Mouse (Mus musculus) limb, embryonic 14.5 days (tissue): ENCODE results near the gene Chpf. TPM values are rescaled to one million over a fixed set of nuclear protein-coding genes. Genes with fewer than 3 reads are reported as not detected.
A peak's percentile ranks its signal among the peaks of the same experiment; 100 is the strongest.

Experiments
- ATAC-seq: fragments of 200-750 bp; cut with Nextera tagmentation; 2 replicates; pipeline ENCODE4 v1.8.0; 2017; ENCODE audit warnings: low read depth, moderate number of reproducible peaks, moderate TSS enrichment; ENCODE audit not compliant: low FRiP score
- DNase-seq: peaks from one replicate; pipeline ENCODE4 v3.0.0-alpha.2; 2015; ENCODE audit warnings: low spot score
- H3K27ac ChIP-seq: fragments of 300-500 bp; sonication (generic); replicated peaks from 2 replicates; pipeline ENCODE4 v1.5.1; 2014; ENCODE audit warnings: low read depth, mild to moderate bottlenecking, low read length, moderate library complexity, mixed read lengths
- H3K27me3 ChIP-seq: fragments of 300-500 bp; sonication (generic); 2 replicates; pipeline ENCODE4 v1.6.1; 2014; ENCODE audit warnings: low read length, mixed read lengths; ENCODE audit not compliant: control insufficient read depth, insufficient read depth
- H3K36me3 ChIP-seq: fragments of 300-500 bp; sonication (generic); 2 replicates; pipeline ENCODE4 v1.6.1; 2014; ENCODE audit warnings: mild to moderate bottlenecking, low read length, moderate library complexity, mixed read lengths; ENCODE audit not compliant: control insufficient read depth, insufficient read depth
- H3K4me1 ChIP-seq: fragments of 300-500 bp; sonication (generic); 2 replicates; pipeline ENCODE4 v1.6.1; 2014; ENCODE audit warnings: antibody characterized with exemption, low read length, mixed read lengths; ENCODE audit not compliant: control insufficient read depth, insufficient read depth
- H3K4me2 ChIP-seq: fragments of 300-500 bp; sonication (generic); replicated peaks from 2 replicates; pipeline ENCODE4 v1.6.1; 2014; ENCODE audit warnings: low read depth, mild to moderate bottlenecking, low read length, moderate library complexity; ENCODE audit not compliant: severe bottlenecking
- H3K4me3 ChIP-seq: fragments of 300-500 bp; sonication (generic); replicated peaks from 2 replicates; pipeline ENCODE4 v1.5.1; 2014; ENCODE audit warnings: low read length
- H3K9ac ChIP-seq: fragments of 300-500 bp; sonication (generic); 2 replicates; pipeline ENCODE4 v1.6.1; 2014; ENCODE audit warnings: mild to moderate bottlenecking, low read depth, low read length, moderate library complexity; ENCODE audit not compliant: severe bottlenecking
- H3K9me3 ChIP-seq: fragments of 300-500 bp; sonication (generic); 2 replicates; pipeline ENCODE4 v1.6.1; 2016; ENCODE audit warnings: low read length; ENCODE audit not compliant: control insufficient read depth
- POLR2A ChIP-seq: fragments of 200-500 bp; IDR thresholded peaks from 2 replicates; pipeline ENCODE4 v1.8.0; 2012; ENCODE audit warnings: inconsistent platforms, mild to moderate bottlenecking, moderate library complexity, borderline replicate concordance; ENCODE audit not compliant: insufficient read depth, insufficient read length; ENCODE audit errors: extremely low read depth
- WGBS: fragments of 180-500 bp; shearing (Covaris S2); extraction: QIAGEN DNeasy Blood & Tissue Kit; methylation state at CpG from one replicate; pipeline ENCODE4 v1.1.7; 2014; 5-methylcytosine and 5-hydroxymethylcytosine counted together
- polyA plus RNA-seq, 2 experiments: library from polyadenylated mRNA; depleted of rRNA in 1 of 2; stranded (reverse) in 1 of 2; unstranded in 1 of 2; fragments of >200 nt; fragmentation: Nextera tagmentation in 1 of 2; extraction: Ambion mirVana in 1 of 2; gene quantifications; 2 replicates each; pipeline versions ENCODE4 v1.2.1 to v1.2.3; 2012 to 2014

Chpf gene
- polyA plus RNA-seq (2012; rRNA removed): 104 and 148 TPM in 2 replicates
- polyA plus RNA-seq (2014; fragmentation: Nextera tagmentation; extraction: Ambion mirVana): 61.6 and 65.0 TPM in 2 replicates

- Histone ChIP-seq H3K27me3 (peaks cover 12% of the 10 kb centered on the region; the same call in 1 of the 2 replicates), H3K27ac (peak within 1 kb of the TSS; percentile 70), H3K9ac (peak within 1 kb of the TSS; percentile 63), H3K4me1 (peaks cover 16% of the 10 kb centered on the region), H3K4me2 (peak within 1 kb of the TSS; percentile 75), H3K4me3 (peak within 1 kb of the TSS; percentile 68), H3K9me3 (no peaks in the 10 kb centered on the region), H3K36me3 (peaks cover 26% of the 10 kb centered on the region)
- ATAC-seq (peak; percentile 93), DNase-seq (peak; percentile 98)
- WGBS: under 1% methylated on average over 53 of the region's 76 CpGs
- no peak for TF ChIP-seq POLR2A
Observed at GRCm38 (mm10) chr1:75478916-75479634, at the start of gene Chpf, which contains the start of gene Tmem198. Gene Chpf, minus strand, starts transcription at chr1:75479307. Gene Tmem198, plus strand, starts transcription at chr1:75479532.

- peaks cover 16% of the 10 kb centered on the region for H3K4me1 ChIP-seq
- H3K9me3 ChIP-seq: no peaks in the 10 kb centered on the region
- no peak overlapping the region for H3K27ac ChIP-seq
- no peak for TF ChIP-seq POLR2A
- no peak overlapping the region for H3K4me3 ChIP-seq
- no peaks in the 10 kb centered on the region for H3K27me3 ChIP-seq
- WGBS: 90% methylated on average over 7 of the region's 7 CpGs
- no peak for DNase-seq
- no peak overlapping the region for H3K9ac ChIP-seq
- ATAC-seq: no peak
- H3K36me3 ChIP-seq: peaks cover 29% of the 10 kb centered on the region
- no peak overlapping the region for H3K4me2 ChIP-seq
Observed at GRCm38 (mm10) chr1:75524679-75525078, 45.6 kb upstream of the Chpf start.

GRCm38 (mm10) chr1:75521321-75522031, 42.4 kb upstream of the Chpf start, which contains the start of gene Stk11ip:
Gene Stk11ip, plus strand, starts transcription at chr1:75521529.
- H3K36me3 ChIP-seq: peaks cover 10% of the 10 kb centered on the region
- no peaks in the 10 kb centered on the region for H3K9me3 ChIP-seq
- H3K9ac ChIP-seq: peak within 1 kb of the TSS; percentile 49
- peaks cover 18% of the 10 kb centered on the region for H3K4me1 ChIP-seq
- DNase-seq (peak; percentile 99), ATAC-seq (peak; percentile 98)
- H3K4me2 ChIP-seq: peak within 1 kb of the TSS; percentile 53
- no peaks in the 10 kb centered on the region for H3K27me3 ChIP-seq
- TF ChIP-seq POLR2A: 0 out of 2 replicates have a peak, but pooled peaks have one; percentile 34
- WGBS: under 1% methylated on average over 45 of the region's 46 CpGs
- H3K4me3 ChIP-seq: peak within 1 kb of the TSS; percentile 70
- peak within 1 kb of the TSS; percentile 95 for H3K27ac ChIP-seq

DNA sequence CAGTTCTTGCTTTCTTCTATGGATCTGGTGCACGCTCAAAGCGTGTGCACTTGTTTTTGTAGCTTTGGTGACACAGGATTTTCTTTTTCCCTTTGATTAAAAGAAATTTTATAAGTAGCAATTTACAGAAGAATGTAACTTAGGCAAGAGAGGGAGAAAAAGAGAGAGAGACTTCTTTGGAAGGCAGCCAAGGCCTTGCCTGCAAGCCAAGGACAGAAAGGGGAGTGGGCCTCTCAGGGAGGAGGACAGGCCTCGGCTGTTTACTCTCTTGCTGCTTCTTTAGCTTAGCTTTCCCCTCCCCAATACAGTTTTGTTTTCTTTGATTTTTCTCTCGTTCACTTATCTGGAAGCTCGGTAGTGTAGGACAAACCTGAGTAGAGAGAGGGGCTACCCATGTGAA, 40.5 kb upstream of the Chpf start:
- ATAC-seq (no peak), DNase-seq (peak; percentile 67)
- Histone ChIP-seq H3K9ac (no peak overlapping the region), H3K4me3 (no peak overlapping the region), H3K9me3 (no peaks in the 10 kb centered on the region), H3K36me3 (no peaks in the 10 kb centered on the region), H3K27me3 (no peaks in the 10 kb centered on the region), H3K4me2 (no peak overlapping the region), H3K4me1 (peaks cover 18% of the 10 kb centered on the region), H3K27ac (peak overlapping the region; percentile 67)
- 59% methylated on average over 5 of the region's 5 CpGs for WGBS
- no peak for TF ChIP-seq POLR2A

DNA sequence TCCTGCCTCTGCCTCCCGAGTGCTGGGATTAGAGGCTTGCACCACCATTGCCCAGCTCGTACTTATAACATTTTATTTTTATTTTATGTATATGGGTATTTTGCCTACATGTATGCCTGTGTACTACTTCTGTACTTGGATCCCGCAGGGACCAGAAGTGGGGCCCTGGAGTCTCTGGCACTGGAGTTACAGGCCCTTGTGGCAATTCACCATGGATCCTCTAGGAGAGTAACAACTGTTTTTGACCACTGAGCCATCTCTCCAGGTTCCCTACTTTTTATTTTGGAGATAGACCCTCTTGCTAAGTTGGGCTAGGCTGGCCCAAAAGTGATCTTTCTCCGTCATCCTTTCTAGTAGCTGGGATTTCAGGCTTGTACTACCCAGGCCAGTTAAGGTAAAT, 39.3 kb upstream of the Chpf start:
- Histone ChIP-seq H3K9ac (no peak overlapping the region), H3K9me3 (no peaks in the 10 kb centered on the region), H3K4me1 (peaks cover 18% of the 10 kb centered on the region), H3K4me3 (no peak overlapping the region), H3K27me3 (no peaks in the 10 kb centered on the region), H3K36me3 (no peaks in the 10 kb centered on the region), H3K27ac (no peak overlapping the region; the same call in 1 of the 2 replicates), H3K4me2 (no peak overlapping the region)
- no peak for TF ChIP-seq POLR2A
- DNase-seq: no peak
- no peak for ATAC-seq
- 94% methylated on average over 4 of the region's 4 CpGs for WGBS
